Mouse (Mus musculus) erythroblast, embryonic 14.5 days (primary cell): Measurements from ENCODE around the gene Narfl. TPM values are rescaled to one million over a fixed set of nuclear protein-coding genes. Genes with fewer than 3 reads are reported as not detected.

Experiments
- H3K27me3 ChIP-seq: 2 replicates; pipeline ENCODE4 v1.6.1; 2012; ENCODE audit warnings: inconsistent platforms; ENCODE audit not compliant: control insufficient read depth
- H3K36me3 ChIP-seq: 2 replicates; pipeline ENCODE4 v1.6.1; 2012; ENCODE audit warnings: mild to moderate bottlenecking, inconsistent platforms; ENCODE audit not compliant: control insufficient read depth
- H3K4me1 ChIP-seq: 2 replicates; pipeline ENCODE4 v1.6.1; 2012; ENCODE audit warnings: inconsistent platforms; ENCODE audit not compliant: control insufficient read depth
- H3K4me3 ChIP-seq: replicated peaks from 2 replicates; pipeline ENCODE3; 2012; ENCODE audit warnings: moderate library complexity, mild to moderate bottlenecking, inconsistent platforms
- H3K9me3 ChIP-seq: 2 replicates; pipeline ENCODE4 v1.6.1; 2012; ENCODE audit warnings: low read length, inconsistent platforms, mixed read lengths; ENCODE audit not compliant: control insufficient read depth
- GATA1 ChIP-seq: IDR thresholded peaks from 2 replicates; pipeline ENCODE4 v1.6.1; 2012; ENCODE audit warnings: low read length, inconsistent platforms, mixed read lengths
- TAL1 ChIP-seq: IDR thresholded peaks from 3 replicates; pipeline ENCODE4 v1.6.1; 2012; ENCODE audit warnings: low read length, inconsistent platforms, mixed read lengths
- polyA plus RNA-seq: library from polyadenylated mRNA; stranded (reverse); fragments of >175 nt; gene quantifications from 2 replicates; pipeline ENCODE4 v1.2.3, GENCODE M21; 2012

Gene Narfl
- polyA plus RNA-seq, 1 experiment: 2.0 TPM

DNA sequence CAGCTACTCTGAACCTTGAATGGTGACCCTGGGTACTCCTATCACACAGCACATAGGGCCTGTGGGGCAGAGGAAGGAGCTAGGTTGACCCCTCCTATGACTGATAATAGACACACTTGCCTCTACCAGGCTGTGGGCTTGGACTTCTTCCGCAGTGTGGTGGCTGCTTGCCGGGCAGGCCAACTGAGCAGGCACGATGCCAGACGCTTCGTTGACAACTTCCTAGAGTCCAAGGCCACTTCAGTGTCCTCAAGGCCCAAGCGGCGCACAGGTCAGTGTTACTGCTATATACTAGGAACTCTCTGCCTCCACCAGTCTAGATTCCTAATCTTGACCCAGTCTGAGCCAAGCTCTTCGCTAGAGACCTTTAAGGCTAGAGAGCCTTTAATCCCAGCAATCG, 29.7 kb upstream of the Narfl start:
- no peaks in the 10 kb centered on the region; the same call in 1 of the 2 replicates for H3K27me3 ChIP-seq
- H3K36me3 ChIP-seq: no peaks in the 10 kb centered on the region
- no peaks in the 10 kb centered on the region for H3K4me1 ChIP-seq
- H3K4me3 ChIP-seq: no peak overlapping the region
- TF ChIP-seq GATA1 (no peak), TAL1 (no peak)
- H3K9me3 ChIP-seq: no peaks in the 10 kb centered on the region

DNA sequence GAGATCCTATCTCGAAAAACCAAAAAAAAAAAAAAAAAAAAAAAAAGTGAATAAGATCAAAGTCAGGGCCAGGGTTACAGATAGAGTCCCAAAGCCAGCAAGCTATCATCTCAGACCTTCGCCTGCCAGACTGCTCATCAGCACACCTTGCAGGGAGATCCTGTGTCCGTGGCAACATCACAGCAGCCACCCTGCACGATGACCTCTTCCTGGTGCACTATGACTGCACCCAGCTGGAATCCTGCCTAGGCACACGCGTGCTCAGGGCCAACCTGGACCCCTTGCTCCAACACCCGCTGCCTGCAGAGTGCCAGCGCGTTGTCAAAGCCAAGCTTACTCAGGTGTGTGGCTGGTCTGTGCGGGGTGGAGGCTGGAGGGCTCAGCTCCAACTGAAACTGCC, 29.3 kb upstream of the Narfl start:
- H3K36me3 ChIP-seq: no peaks in the 10 kb centered on the region
- H3K4me1 ChIP-seq: no peaks in the 10 kb centered on the region
- no peaks in the 10 kb centered on the region; the same call in 1 of the 2 replicates for H3K27me3 ChIP-seq
- TF ChIP-seq TAL1 (no peak; the same call in 2 of the 3 replicates), GATA1 (no peak)
- H3K4me3 ChIP-seq: no peak overlapping the region
- no peaks in the 10 kb centered on the region for H3K9me3 ChIP-seq

DNA sequence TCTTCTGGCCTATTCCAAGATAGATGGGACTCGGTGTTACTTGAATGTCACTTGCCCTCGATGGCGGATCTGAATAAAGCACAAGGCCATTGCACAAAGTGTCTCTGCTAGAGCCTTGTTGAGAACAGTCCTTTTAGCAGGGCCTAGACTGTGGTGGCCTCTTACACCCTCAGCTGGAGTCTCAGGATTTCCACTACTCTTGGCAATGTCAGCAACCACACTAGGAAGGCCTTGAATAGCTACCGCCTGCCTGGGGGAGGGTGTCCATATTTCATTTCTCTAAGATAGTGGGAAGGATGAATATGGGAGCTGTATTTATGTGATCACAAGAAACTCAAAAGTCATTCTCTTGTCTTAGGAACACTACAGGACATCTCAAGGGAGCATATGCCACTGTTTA, 25.3 kb upstream of the Narfl start:
- Histone ChIP-seq H3K36me3 (no peaks in the 10 kb centered on the region), H3K4me1 (no peaks in the 10 kb centered on the region), H3K9me3 (no peaks in the 10 kb centered on the region), H3K4me3 (no peak overlapping the region), H3K27me3 (no peaks in the 10 kb centered on the region)
- TF ChIP-seq GATA1 (no peak), TAL1 (no peak)

DNA sequence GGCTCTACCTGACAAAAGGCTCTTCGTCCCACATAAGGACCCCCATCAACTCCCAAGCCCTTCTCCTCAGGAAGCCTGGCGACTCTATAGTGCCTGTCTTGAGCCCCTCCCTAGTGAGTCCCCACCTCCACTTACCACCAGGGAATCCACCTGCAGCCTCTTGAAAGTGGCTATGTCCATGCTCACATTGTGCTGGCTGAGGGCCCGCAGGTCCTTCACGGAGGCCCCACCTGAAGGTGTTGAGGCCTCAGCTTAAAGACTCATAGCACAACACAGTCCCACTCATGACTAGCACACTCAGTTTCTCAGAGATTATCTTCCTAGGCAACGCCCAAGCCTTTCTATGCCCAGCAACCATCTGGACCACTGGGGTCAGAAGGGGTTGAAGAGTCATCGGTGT, 24.3 kb upstream of the Narfl start:
- Histone ChIP-seq H3K4me1 (no peaks in the 10 kb centered on the region), H3K4me3 (no peak overlapping the region), H3K36me3 (no peaks in the 10 kb centered on the region), H3K9me3 (no peaks in the 10 kb centered on the region), H3K27me3 (no peaks in the 10 kb centered on the region)
- TF ChIP-seq TAL1: no peak
- TF ChIP-seq GATA1: no peak

DNA sequence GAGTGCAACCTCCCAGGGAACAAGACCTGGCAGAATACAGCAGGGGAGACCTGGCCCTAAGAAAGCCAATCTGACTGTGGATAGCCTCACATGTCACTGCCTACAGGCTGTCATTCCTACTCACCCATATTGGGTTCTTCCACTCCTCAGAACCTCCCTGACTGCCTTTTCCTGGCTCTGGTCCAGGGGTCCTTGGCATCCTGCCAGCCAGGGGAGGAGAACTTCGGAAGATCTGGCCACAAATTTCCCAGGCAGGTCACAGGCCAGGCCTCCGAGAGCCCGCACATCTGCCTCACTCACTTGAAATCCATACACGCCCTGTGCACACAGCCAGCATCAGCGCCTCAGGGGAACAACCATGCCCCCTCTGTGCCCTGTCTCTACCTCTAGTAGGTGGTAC, 22.1 kb upstream of the Narfl start:
- H3K9me3 ChIP-seq: no peaks in the 10 kb centered on the region
- TF ChIP-seq GATA1 (no peak), TAL1 (no peak)
- no peaks in the 10 kb centered on the region for H3K36me3 ChIP-seq
- no peaks in the 10 kb centered on the region for H3K4me1 ChIP-seq
- no peak overlapping the region for H3K4me3 ChIP-seq
- H3K27me3 ChIP-seq: no peaks in the 10 kb centered on the region

DNA sequence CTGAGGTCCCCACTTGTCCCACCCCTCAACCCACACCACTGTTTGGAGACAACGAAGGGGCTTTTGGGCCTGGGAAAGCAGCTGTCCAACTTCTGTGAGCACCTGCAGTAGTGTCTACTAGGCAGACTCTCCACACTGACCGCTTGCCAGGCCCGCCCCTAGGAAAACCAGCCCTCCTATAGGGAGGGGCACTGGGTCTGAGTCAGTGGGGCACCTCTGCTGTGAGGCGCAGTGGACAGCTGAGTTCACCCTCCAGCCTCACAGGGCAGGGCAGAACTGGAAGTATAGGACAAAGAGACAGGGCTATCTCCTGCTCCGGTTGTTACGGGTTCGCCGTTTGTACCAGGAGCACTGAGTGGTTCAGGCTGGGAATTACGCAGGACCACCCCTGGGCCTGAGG, 19.3 kb upstream of the Narfl start, which contains the start of gene Msln:
Gene Msln, minus strand, starts transcription at position 138 of the 400 bp plus-strand sequence.
- TF ChIP-seq TAL1 (no peak), GATA1 (no peak)
- no peaks in the 10 kb centered on the region for H3K4me1 ChIP-seq
- H3K4me3 ChIP-seq: no peak within 1 kb of the TSS

DNA sequence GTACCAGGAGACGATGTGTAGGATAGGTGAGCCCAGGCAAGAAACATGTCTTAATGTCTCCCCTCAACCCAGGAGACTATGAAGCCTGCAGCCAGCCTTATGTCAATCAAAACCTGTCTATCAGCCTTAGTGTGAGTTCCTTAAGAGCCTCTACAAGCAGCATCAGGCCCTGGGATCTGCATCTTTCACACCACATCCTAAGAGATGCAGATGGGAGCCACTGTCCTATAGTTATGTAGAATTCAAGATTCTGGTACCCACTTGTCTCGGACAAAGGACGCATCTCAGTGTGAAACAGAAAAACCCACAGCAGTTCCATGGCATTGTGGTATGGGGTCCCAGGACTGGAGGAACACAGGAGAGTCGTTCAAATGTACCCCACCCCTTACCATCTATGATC, 18.5 kb upstream of the Narfl start:
- TF ChIP-seq GATA1: no peak
- TF ChIP-seq TAL1: no peak
- Histone ChIP-seq H3K4me1 (no peaks in the 10 kb centered on the region), H3K36me3 (no peaks in the 10 kb centered on the region), H3K27me3 (0 out of 2 replicates have a peak, but pooled peaks cover 3% of the 10 kb centered on the region), H3K9me3 (no peaks in the 10 kb centered on the region), H3K4me3 (no peak overlapping the region)

More for the DNA sequence above, 19.3 kb upstream of the Narfl start, which contains the start of gene Msln:
- 0 out of 2 replicates have a peak, but pooled peaks cover 3% of the 10 kb centered on the region for H3K27me3 ChIP-seq
- H3K9me3 ChIP-seq: no peaks in the 10 kb centered on the region
- no peaks in the 10 kb centered on the region for H3K36me3 ChIP-seq

DNA sequence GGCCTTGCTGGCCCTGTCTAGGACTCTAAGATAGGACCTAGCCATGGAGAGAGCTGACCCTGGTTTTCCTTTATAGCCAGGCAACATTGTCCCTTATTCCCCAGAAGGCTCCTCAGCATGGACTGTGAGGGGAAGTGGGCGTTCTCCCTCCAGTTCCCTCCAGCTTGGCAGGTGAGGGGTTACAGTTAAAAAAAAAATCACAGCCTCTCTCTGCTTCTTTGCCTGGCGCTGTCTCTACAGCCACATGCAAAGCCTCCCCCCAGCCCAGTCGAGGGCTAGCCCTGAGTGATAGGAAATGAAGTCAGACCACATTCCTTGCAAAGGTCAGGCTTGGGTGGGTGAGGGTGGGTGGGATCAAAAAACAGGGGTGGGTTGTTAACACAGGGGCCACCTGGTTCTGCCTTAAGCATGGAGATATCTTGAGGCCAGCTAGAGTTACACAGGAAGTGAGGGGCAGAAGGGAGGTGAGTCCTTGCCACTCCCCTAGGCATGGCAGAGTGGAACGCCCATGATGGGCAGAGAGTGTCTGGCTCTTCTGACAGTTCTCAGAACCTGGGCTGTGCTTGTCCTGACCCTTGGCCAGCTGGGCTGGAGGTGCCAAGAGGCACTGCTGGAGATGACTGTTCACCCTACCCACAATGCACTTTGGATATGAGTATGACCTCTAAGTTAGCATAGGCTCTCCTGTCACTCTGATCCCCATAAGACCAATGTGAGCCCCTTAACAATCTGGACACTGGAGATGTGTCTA, 17.8 kb upstream of the Narfl start:
- H3K4me1 ChIP-seq: no peaks in the 10 kb centered on the region
- TF ChIP-seq GATA1 (no peak), TAL1 (no peak)
- no peak overlapping the region for H3K4me3 ChIP-seq
- H3K9me3 ChIP-seq: no peaks in the 10 kb centered on the region
- H3K27me3 ChIP-seq: 0 out of 2 replicates have a peak, but pooled peaks cover 3% of the 10 kb centered on the region
- H3K36me3 ChIP-seq: no peaks in the 10 kb centered on the region

DNA sequence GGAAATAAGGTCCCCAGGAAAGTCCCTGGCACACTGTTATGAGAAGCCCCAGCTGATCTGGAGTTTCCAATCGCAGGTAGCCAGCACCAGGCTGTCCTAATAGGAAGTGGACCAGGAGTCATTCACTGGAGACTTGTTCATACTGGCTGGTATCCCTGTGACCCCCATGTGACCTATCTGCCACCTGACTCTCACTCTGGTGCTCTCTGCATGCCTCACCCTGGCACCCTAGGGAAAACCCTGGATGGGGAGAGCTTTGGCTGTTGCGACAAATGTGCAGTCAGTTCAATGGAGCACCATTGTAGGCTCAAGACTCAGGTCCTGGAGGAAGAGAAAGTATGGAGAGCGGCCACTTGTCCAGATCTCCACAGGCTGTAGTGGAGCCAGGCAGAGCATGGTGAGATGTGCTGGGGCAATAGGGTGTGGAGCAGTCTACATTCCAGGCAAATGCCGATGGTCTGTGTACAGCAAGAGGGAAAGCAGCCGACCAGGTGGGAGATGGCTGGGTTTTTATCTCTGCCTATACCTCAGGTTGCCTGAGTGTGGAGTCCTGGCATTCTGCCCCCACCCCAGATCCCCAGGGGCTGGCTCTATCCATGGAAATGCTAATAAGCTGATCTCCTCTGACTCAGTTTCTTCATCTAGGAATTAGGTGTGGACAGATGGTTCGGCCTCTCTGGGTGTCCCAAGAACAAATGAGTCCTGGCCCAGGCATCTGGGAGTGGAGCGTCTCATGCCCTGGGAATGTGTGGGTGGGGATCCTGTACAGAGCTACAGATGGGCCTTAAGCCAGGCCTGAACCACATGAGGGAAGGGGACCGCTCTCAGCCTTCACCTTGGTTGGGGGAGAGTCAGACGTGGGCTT, 17.0 kb upstream of the Narfl start:
- Histone ChIP-seq H3K36me3 (no peaks in the 10 kb centered on the region), H3K27me3 (0 out of 2 replicates have a peak, but pooled peaks cover 3% of the 10 kb centered on the region), H3K4me3 (no peak overlapping the region), H3K9me3 (no peaks in the 10 kb centered on the region), H3K4me1 (no peaks in the 10 kb centered on the region)
- no peak for TF ChIP-seq TAL1
- TF ChIP-seq GATA1: no peak
